27 mouse cellular contexts compared by ENCODE assay signal in genomic region chr5:118735738-118736137, GRCm38 (mm10).
"Had no signal": no experiment of that assay in that cellular context is flagged by ENCODE, and none has a peak within 500 bp of the region (broad histone marks: within the 10 kb centered on the region; RNA-seq: fewer than 3 reads in every experiment).

No protein-coding gene starts in this region.

- H3K4me2 ChIP-seq: heart, embryonic 12.5 days; hindbrain, embryonic 12.5 days; hindbrain, embryonic 14.5 days; intestine, embryonic 15.5 days; limb, embryonic 12.5 days; liver, embryonic 11.5 days; liver, embryonic 13.5 days; liver, embryonic 15.5 days had no signal

- DNase-seq: gastrocnemius, postnatal 14 days; gastrocnemius, postnatal 36 days; heart, adult 18-20 months; heart, postnatal 10 days; heart, postnatal 4 days; kidney, adult 18-20 months; kidney, adult 8-10 months; kidney, postnatal 10 days; kidney, postnatal 25 days; kidney, postnatal 4 days; liver; liver, embryonic 13.5 days had no signal

- H3K9me3 ChIP-seq: intestine, embryonic 15.5 days; liver, embryonic 13.5 days; liver, embryonic 15.5 days had no signal

- H3K27ac ChIP-seq: heart, embryonic 10.5 days; hindbrain, embryonic 10.5 days; hindbrain, embryonic 12.5 days; hindbrain, embryonic 14.5 days; intestine, embryonic 15.5 days; layer of hippocampus, adult 2 months; left cerebral cortex, adult 2 months; limb, embryonic 10.5 days; limb, embryonic 12.5 days; liver, embryonic 13.5 days; liver, embryonic 15.5 days had no signal

- ATAC-seq: hindbrain, embryonic 16.5 days; inflammation-experienced regulatory T-cells, adult 6 months; intestine, embryonic 15.5 days; intestine, postnatal 0 days had no signal

- H3K27me3 ChIP-seq: heart, embryonic 12.5 days; hindbrain, embryonic 12.5 days; intestine, embryonic 15.5 days; limb, embryonic 12.5 days; liver, embryonic 13.5 days; liver, embryonic 15.5 days had no signal

- H3K9ac ChIP-seq: heart, embryonic 12.5 days; hindbrain, embryonic 12.5 days; hindbrain, embryonic 14.5 days; intestine, embryonic 15.5 days; limb, embryonic 12.5 days; liver, embryonic 13.5 days; liver, embryonic 15.5 days had no signal

- H3K4me1 ChIP-seq: heart, embryonic 10.5 days; heart, embryonic 12.5 days; hindbrain, embryonic 10.5 days; hindbrain, embryonic 12.5 days; intestine, embryonic 15.5 days; limb, embryonic 12.5 days; liver, embryonic 13.5 days; liver, embryonic 15.5 days had no signal

- H3K4me3 ChIP-seq: heart, embryonic 10.5 days; heart, embryonic 12.5 days; hindbrain, embryonic 10.5 days; hindbrain, embryonic 12.5 days; intestine, embryonic 15.5 days; layer of hippocampus, adult 2 months; left cerebral cortex, adult 2 months; limb, embryonic 10.5 days; limb, embryonic 12.5 days; liver, embryonic 13.5 days; liver, embryonic 15.5 days had no signal
